ENCODE assay signal across 14 mouse cellular contexts in the genomic region with DNA sequence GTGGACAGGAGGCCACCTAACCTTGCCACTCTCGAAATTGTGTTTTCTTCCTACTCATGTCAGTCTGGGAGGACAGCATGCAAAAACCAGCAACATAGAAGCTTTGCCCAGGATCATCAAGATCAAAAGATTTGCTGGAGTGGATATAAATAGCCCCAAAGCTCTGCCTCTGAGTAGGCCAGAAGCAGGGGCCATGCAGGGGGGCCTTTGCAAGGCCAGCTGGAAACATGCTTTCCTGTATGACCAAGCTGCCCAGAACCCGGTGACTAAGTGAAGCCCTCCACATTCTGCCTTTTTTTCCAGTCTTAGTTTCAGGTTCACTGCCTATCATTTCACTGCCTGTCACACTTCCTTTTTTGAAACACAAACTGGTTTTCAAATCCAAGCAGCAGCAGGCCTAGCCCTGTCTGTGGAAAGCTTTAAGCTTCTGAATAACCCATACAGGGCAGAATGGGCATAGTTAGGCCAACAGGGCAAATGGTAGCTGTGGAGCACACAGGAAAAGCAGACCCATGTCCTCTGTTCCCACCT. TPM values are rescaled to one million over a fixed set of nuclear protein-coding genes. Genes with fewer than 3 reads are reported as not detected.
DNase-seq lines count a peak whose midpoint lies in the region; ATAC-seq and TF ChIP-seq lines count a peak whose summit lies in the region.
"Had no signal": no experiment of that assay in that cellular context is flagged by ENCODE, and none has a peak within 500 bp of the region (broad histone marks: within the 10 kb centered on the region; RNA-seq: fewer than 3 reads in every experiment).

No protein-coding gene starts in this region.

- H3K9me3 ChIP-seq in heart, embryonic 16.5 days (replicated peaks; ENCODE audit: control insufficient read depth, low read length) = no peaks in the 10 kb centered on the region

- 0 out of 2 replicates have a peak, but pooled peaks have one; percentile 32 for ATAC-seq in heart, embryonic 16.5 days (replicated peaks; ENCODE audit: extremely low read depth, insufficient read depth, low FRiP score)
- ATAC-seq: hindbrain, embryonic 16.5 days had no signal

- intact Hi-C loops in gastrocnemius, adult 2 months (cut with DNase I) = no loop called here

- no peak for TF ChIP-seq CTCF in brain, embryonic 14.5 days (IDR thresholded peaks at IDR 0.05; ENCODE audit: borderline replicate concordance, extremely low read depth, insufficient read depth, insufficient read length)
- no peak for TF ChIP-seq CTCF in gastrocnemius, adult 2 months (IDR thresholded peaks at IDR 0.05)

- H3K4me3 ChIP-seq in heart, embryonic 16.5 days (ENCODE audit: low read length) = no peak overlapping the region
- H3K4me3 ChIP-seq in gastrocnemius, adult 2 months = no peak overlapping the region
- H3K4me3 ChIP-seq: erythroblast, embryonic 14.5 days had no signal

- peak; percentile 4 for DNase-seq in embryo, embryonic 10.5 days (ENCODE audit: low spot score)
- DNase-seq in embryo, embryonic 10 days (ENCODE audit: low spot score) = no peak
- DNase-seq in heart, adult 18-20 months = no peak
- DNase-seq in 416B (ENCODE audit: low read depth) = peak; percentile 30
- peak; percentile 53 for DNase-seq in brain, embryonic 14.5 days (ENCODE audit: low read depth)
- no peak for DNase-seq in thymus, postnatal 0 days (ENCODE audit: low spot score)
- no peak for DNase-seq in gastrocnemius, adult 2 months
- DNase-seq: cerebellum, adult 9-11 months; gastrocnemius, postnatal 36 days; layer of hippocampus, postnatal 36 days; liver had no signal

- H3K4me2 ChIP-seq in heart, embryonic 16.5 days (ENCODE audit: low read depth, low read length) = no peak overlapping the region

- 14% methylated on average over 2 of the region's 2 CpGs for WGBS in heart, embryonic 16.5 days

- H3K4me1 ChIP-seq in heart, embryonic 16.5 days (ENCODE audit: control insufficient read depth, insufficient read depth, low read length) = peaks cover 21% of the 10 kb centered on the region

- H3K27me3 ChIP-seq in heart, embryonic 16.5 days (ENCODE audit: control insufficient read depth, insufficient read depth, low read length) = no peaks in the 10 kb centered on the region

- peak overlapping the region; percentile 21; the same call in 1 of the 2 replicates for H3K9ac ChIP-seq in heart, embryonic 16.5 days (ENCODE audit: low read length)

- H3K36me3 ChIP-seq in heart, embryonic 16.5 days (ENCODE audit: control insufficient read depth, insufficient read depth) = no peaks in the 10 kb centered on the region

- H3K27ac ChIP-seq in heart, embryonic 16.5 days (ENCODE audit: low read length) = peak overlapping the region; percentile 61
- H3K27ac ChIP-seq in gastrocnemius, adult 2 months = no peak overlapping the region

- TF ChIP-seq POLR2A in brain, embryonic 14.5 days (IDR thresholded peaks at IDR 0.05; ENCODE audit: borderline replicate concordance, extremely low read depth, insufficient read depth, insufficient read length, poor library complexity, severe bottlenecking) = no peak

RNA-seq across cellular contexts. Expression of a gene that starts 19.1 kb away (rescaled TPM):
- polyA plus RNA-seq in heart, embryonic 16.5 days (2015; fragmentation: Nextera tagmentation; extraction: Ambion mirVana) = 13.7 and 14.0 TPM in 2 replicates
- 100 to 1,000 TPM; 133 to 153 TPM for total RNA-seq in heart, adult 18-20 months (2021)
- polyA plus RNA-seq in brain, embryonic 14.5 days (2012; rRNA removed) = 55.5 and 91.1 TPM in 2 replicates
- 4.8 and 5.4 TPM in 2 replicates for polyA plus RNA-seq in thymus, postnatal 0 days (2015; fragmentation: Nextera tagmentation; extraction: Ambion mirVana)
- 100 to 1,000 TPM in 1 of 2 experiments, 10 to 100 TPM in 1; 63.8 to 111 TPM for total RNA-seq in gastrocnemius, adult 2 months (2021)

Comparison
In these comparisons a context has a peak if more than half of its experiments do, and no peak if none do; other contexts are left out.
1. DNase-seq: peak in embryo, embryonic 10.5 days (single experiment), 416B (single experiment) and brain, embryonic 14.5 days (single experiment); none in embryo, embryonic 10 days (single experiment), heart, adult 18-20 months (0 of 2), thymus, postnatal 0 days (single experiment) and gastrocnemius, adult 2 months (single experiment).